Mouse (Mus musculus) gastrocnemius, postnatal 10 days (tissue): Measurements from ENCODE around the gene Mmachc. TPM values are rescaled to one million over a fixed set of nuclear protein-coding genes. Genes with fewer than 3 reads are reported as not detected.

Experiments used
- DNase-seq: peaks from one replicate; pipeline ENCODE4 v3.0.0; 2021; ENCODE audit warnings: mixed read lengths
- long read RNA-seq, 2 experiments: library from polyadenylated mRNA; stranded (forward); transcript quantifications; one replicate each; pipeline ENCODE4 v2.0.0; 2021
- total RNA-seq, 2 experiments: library from RNA; stranded (reverse); gene quantifications; 2 replicates each; pipeline ENCODE4 v1.2.3; 2021

Mmachc gene
- total RNA-seq = 10 to 100 TPM; 23.0 to 25.6 TPM
- long read RNA-seq, experiment 1, transcript Mmachc-201 (4 exons, 2,106 nt) = major isoform, 19 of 22 reads
- long read RNA-seq, experiment 1, partial matches to known transcripts = 0 of 22 reads
- long read RNA-seq, experiment 1, other reads (novel, unspliced or antisense) = 3 of 22 reads
- long read RNA-seq, experiment 2, transcript Mmachc-201 (4 exons, 2,106 nt) = major isoform, 18 of 22 reads
- long read RNA-seq, experiment 2, partial matches to known transcripts = 1 of 22 reads
- long read RNA-seq, experiment 2, other reads (novel, unspliced or antisense) = 3 of 22 reads

DNA sequence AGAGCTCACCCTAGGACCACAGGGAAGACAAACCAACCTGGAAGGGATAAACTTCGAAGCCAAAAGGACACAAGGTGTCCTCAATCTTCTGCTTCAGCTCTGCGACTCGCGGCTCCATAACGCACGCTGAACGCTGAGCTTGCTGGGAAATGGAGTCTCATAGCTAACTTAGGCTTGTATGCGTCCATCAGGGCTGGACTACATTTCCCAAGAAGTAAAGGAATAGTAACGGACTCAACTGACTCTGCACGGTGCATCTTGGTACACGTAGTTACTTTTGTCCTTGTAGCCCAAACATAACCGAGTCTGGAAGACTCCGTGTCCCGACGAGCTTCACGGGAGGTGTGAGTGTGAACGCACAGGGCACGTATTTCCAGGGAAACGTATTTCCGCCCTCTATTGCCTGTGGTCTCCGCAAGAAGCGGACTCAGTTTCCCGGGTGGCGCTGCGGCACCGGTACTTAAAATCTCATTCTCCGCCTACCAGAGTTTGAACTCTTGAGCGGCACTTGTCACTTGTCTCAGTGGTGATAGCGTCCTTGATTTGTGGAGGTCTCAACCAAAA lies at the start of gene Mmachc, which contains the start of gene Ccdc163:
Mmachc (minus strand) TSS at position 206 of the 564 bp plus-strand sequence.
Ccdc163 (plus strand) TSS at position 309 of the 564 bp plus-strand sequence.
- DNase-seq = peak; percentile 74

DNA sequence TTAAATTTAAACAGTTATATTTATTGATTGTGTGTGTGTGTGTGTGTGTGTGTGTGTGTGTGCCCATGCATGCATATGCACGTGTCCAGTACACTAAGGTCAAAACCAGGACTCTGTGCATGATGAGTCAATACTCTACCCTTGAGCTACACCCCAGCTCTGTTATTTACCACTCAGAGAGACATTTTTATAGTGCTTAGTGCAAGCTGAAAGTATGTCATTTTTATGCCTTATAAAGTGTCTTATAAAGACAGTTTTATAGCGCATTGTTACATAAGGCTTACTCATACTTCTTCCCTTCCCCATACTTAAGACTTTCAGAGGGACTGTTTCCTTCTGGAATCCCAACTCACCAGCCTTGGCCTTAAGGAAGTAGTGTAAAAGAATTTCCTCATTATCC lies 41.5 kb upstream of the Mmachc start:
- DNase-seq = no peak

DNA sequence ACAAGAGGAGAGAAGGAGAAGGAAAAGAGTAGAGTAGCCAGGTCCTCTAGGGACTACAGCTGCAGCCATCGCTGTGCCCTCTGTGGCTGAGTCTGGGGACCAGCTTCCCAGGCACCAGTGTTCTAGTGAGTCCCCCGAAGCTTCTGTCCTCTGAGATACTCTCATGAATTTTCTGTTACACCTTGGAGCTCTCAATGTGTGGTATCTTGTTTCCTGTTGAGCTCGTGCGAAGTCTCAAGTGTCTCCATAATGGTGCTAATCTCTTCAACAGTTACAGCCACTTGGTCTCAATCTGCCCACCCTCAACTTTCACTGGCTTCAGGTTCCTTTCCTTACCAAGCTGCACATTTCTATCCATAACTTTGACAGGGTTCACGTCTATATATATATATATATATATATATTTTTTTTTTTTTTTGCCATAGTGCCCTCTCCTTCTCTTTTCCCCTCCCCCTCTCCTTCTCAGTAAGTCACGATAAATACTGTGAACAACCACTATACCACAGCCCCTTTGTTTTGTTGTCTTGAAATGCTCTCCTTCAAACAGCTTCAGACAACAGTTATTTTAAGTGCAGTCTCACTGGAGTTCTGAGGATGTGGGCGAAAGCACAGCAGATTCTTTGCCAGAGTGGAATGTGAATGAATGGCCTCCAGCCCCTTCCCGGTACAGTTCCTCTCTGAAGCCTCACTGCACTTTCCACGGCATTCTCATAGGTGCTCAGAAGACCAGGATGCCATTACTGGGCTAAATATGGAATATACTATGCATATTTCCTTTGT lies 31.0 kb upstream of the Mmachc start:
- DNase-seq = no peak

DNA sequence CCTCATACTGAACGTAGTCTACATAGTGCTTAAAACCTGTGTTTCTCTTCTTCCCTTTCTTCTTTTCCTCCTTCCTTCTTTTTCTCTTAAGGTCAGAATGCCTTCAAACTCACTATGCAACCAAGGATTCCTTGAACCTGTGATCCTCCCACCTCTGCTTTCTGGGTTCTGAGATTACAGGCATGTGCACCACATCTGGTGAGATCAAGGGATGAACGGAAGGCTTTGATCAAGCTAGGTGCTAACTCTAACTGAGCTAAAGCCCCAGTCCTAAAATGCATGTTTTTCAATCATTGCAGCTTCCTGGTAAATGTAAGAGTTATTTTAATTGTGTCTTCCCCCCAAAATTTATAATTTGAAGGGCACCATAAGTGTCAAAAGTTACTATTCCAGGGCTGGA lies 26.8 kb upstream of the Mmachc start:
- DNase-seq = no peak

DNA sequence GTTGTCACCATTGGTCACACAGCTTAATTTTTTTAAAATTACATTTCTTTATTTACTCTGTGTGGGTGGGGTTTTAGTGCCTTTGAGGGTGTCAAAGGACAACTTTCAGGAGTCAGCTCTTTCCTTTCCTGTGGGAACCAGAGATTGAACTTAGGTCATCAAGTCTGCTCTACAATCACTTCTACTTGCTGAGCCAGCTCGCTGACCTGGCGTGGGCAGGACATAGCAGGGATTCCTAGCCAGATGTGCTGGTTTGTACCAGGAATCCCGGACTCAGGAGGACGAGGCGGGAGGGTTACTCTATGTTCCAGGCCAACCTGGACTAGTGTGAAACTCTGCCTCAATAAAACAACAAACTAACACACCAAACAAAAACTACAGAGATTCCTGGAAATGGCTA lies 24.1 kb upstream of the Mmachc start:
- DNase-seq = no peak

DNA sequence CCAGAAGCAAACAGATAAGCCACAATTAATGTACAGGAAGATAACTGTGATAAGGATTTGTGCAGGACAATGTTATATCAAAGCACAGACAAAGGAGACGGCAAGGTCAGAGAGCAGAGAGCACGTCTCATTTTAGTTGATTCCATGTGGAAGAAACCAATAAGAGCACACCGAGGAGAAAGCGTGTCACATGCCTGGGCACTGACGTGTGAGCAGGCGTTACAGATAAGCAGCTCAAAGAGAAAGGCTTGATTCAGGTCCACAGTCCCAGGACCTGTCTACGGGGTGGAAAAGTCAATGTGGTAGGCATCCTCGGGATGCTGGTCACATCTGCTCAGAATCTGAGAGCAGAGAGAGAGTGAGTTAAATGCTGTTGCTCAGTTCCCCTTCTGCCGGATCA lies 22.9 kb upstream of the Mmachc start:
- no peak for DNase-seq

DNA sequence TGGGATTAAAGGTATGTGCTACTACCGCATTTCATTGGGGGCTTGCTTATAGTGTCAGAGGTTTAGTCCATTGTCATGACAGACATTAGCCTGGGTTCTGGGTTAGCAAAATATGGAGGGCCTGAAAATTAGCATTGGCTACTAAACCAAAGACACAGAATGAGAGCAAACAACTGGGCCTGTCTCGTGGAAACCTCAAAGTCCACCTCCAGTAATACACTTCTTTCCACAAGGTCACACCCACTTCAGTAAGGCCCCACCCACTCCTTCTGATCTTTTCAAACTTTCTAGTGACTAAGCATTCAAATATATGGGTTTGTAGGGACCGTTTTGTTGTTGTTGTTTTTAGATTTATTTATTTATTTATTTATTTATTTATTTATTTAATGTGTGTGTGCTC lies 21.3 kb upstream of the Mmachc start:
- no peak for DNase-seq

DNA sequence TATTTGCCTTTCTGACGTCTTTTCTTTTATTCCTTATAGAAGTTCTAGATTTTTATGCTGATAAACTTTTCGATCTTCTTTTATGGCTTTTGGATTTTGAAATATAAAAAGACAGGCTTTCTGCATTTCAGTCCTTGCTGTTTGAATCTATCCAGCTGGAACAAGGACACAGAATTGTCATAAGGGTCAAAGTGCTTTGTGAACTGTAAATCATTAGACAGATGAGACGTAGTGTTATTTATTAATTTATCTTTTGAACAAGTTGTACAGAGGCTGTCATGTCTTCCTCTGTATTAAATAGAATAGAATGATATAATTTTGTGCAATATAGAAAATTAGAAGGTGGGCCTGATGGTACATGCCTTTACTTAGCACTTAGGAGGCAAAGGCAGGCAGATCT lies 19.2 kb upstream of the Mmachc start:
- no peak for DNase-seq

DNA sequence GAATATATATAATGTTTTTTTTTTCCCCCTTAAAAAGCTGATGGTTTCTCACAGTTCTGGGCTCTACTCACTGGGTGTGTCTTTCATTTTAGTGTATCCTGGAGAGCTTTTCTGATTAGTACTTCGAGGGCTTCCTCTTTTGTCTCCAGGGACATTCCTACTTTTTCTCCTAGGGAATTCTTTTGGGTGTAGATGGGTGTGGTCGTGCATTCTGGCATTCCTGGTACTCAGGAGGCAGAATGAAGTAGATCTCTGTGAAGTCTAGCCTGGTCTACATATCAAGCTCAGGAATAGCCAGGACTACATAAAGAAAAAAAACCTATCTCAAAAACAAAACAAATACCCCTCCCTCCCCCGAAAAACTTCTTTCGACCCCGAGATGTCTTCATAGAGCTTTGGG lies 17.2 kb upstream of the Mmachc start:
- DNase-seq = no peak

DNA sequence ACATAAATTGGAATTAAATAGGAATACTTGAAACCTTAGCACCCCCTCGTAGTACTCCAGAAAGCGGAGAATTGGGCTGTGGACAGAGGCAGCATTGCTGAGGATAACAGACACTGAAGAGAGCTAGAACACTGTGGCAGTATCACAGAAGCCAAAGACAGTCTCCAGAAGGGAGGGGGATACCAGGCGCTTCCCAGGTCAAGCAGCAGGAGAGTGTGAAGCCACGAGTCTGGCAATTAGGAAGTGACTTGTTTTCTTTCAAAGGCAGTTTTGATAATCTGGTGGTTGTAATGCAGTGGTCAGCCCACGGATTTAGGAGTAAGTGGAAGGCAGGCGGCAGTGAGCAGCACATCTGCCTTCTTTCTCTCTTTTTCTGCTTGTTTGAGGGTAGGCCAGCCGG lies 14.0 kb upstream of the Mmachc start:
- DNase-seq = no peak

DNA sequence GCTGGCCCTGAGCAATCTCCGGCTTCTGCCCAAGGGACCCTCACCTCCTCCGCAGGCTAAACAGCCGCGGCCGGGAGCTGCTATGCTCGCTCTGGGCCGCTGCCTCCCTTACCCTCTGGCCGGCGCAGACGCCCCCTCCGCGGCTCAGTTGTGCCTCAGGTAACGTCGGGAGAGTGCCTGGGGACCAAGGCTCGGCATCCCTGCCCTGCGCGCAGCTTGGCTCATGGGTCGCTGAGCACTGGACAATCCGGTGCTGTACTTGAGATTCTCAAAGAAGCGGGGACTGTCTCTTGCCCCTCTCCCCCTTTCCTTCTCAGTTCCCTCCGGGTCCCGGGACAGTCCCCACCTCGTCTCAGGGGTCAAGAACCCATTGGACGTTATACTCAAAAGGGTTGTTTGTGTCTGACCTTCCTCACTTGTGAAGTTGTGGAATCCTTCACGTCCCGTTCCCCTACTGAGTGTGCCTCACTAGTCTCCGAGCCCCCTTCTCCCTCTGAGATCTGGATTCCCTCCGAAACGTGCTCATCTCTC lies 13.0 kb upstream of the Mmachc start:
- DNase-seq = no peak

DNA sequence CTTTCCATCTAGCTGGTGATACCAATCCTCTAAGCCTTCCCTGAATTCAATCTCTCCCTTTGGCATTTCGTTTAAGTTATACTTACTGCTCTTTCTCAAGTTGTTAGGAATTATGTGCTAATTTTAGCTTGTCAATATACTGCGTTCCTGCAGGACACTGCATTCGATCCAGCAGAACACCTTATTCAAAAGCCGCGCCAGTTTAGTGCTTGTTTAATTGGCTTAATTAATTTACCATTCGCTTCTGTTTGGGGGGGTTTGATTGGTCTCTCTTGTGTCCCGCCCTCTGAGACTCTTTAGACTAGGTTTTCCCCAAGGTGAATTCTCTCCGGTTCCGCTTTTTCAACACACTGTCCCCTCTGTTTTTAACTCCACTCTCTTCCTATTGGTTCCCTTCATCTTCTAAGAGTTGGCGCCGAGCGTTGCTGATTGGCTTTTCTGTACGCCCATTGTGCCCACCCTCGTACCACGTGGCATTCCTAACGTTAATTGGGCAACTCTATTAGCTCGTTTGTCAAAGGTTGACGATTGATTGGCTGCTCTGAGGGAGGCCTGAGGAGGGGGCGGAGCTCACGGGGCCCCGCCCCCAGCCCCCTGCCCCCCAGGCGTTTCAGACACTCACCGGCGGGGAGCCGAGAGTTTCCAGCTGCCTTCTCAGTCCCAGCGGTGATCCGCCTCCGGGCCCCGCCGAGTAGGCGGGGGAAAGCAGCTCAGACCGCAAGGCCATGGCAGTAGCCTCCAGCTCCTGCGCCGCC lies 12.3 kb upstream of the Mmachc start, which contains the start of gene Tesk2:
Tesk2 (plus strand) TSS at position 606 of the 755 bp plus-strand sequence.
- peak; percentile 79 for DNase-seq

DNA sequence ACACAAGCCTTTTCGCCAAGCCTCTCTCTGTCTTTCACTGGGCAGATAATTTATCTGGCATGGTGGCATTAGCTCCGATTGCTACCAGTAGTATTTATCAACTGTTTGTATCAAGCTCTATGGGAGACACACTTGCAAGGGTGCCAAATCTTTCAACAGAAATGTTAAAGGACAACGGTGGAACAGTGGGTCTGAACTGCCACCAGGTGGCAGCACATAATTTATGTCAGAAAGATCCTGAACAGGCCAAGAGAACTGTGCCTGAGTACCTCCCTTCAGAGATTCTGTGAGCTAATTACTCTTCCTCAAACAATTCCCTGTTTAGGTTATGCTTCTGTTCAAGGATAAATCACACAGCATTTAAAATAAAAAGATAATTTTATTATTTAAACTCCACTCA lies 11.2 kb upstream of the Mmachc start:
- peak; percentile 59 for DNase-seq

DNA sequence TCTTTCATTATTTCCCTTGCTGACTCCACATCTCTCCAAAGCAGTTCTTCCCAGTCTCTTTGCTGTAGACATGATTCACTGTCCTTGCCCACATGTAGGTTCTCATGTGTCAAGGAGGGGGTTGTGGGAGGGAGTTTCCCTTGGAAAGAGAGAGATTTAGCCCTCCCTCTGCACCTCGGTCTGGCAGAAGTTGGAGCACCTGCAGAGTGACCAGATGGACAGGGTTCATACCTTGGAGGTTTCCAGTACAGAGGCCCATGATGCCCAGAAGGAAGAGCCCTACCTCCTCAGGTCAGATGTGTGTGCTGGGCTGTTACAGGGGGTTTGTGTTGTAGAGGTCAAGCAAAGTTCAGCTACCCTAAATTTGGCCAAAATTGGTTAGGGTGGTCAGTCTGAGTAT lies 4.3 kb upstream of the Mmachc start:
- DNase-seq = no peak

DNA sequence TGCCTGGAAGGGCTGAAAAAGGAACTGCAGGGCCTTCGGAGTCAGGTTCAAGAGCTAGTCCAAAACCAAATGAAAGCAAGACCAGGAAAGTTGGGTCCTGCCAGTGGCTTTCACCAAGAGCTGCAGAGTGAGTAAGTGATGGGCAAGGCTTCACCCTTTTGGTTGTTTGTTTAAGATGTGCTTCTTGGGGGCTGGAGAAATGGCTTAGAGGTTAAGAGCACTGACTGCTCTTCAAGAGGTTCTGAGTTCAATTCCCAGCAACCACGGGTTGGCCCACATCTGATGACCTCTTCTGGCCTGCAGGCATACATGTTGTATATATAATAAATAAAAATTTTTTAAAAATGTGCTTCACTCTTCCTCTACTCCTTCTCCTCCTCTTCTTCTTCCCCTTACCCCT lies 1.9 kb upstream of the Mmachc start:
- no peak for DNase-seq

DNA sequence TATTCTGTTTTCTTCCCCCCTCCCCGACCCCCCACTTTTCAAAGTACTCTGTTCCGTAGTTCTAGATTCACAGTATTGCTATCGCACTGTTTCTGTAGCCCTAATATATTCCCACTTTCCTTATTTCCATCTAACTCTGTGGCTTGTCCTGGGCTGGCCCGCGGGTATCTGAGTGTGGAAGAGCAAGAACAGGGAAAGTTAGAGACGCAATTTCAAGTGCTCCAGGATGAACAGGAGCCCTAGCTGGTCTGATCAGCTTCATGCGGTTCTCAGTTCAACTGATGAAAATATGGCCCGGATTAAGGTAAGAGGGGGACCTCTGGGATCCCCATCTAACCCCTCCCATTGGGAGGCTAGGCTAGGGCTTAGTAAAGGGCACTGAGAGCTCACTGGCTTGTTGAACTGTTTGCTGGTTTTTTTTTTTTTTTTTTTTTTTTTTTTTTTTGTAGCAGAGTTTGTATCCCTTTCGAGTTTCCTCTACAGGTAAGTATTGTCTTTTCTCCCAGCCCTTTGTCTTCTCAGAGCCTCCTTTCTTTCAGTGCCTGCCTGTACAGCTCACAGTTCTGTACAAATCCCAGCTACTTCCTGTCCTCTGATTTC lies 685 bp upstream of the Mmachc start:
- DNase-seq = no peak

DNA sequence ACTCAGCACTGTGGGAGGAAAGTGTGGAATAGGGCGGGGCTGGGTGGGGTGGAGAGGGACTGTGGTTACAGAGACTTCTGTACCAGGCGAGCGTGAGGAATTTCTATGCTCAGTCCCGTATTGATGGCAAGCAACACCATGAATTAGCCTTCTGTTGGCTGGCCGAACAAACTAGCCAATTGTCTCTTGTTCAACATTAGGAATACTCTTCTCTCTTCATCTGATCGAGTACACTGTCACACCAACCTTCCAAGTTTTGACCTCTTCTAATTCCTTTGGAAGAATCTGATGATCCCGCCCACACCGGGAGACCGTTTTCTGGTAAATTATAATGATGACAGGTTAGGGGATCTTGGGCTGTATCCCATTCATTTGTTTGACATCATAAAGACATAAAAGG lies 540 bp downstream of the Mmachc start:
- DNase-seq = no peak

DNA sequence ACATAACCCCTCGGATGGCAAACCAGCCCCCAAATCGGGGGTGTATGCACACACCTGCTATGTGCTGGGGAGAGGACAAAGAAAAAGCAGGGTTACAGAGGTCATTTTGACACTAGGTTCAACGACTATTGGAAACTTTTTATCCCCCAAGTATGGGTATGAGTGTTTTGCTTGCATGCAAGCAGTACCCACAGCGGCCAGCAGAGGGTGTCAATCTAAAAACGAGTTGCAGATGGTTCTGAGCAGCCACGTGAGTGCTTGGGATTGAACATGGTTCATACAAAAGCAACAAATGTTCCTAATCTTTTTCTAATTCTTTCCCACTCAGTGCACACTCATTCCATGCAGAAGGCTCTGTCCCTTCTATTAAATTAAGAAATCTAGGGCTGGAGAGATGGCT lies 4.4 kb downstream of the Mmachc start:
- DNase-seq = peak; percentile 81

DNA sequence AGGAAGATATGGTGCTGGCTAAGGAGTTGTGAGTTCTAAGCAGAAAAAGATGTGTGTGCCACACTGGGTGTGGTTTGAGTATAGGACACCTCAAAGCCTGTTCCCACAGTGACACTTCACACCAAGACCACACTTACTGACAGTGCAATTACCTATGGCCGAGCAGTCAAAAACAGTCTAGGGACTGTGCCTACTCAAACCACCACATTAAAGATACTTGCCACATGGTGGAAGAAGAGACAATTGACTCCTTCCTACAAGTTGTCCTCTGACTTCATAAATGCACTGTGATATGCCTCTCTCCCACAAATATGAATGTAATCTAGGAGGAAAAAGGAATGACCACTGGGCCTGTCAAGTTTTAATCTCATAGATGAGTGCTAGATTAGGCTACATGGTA lies 7.2 kb downstream of the Mmachc start:
- no peak for DNase-seq

DNA sequence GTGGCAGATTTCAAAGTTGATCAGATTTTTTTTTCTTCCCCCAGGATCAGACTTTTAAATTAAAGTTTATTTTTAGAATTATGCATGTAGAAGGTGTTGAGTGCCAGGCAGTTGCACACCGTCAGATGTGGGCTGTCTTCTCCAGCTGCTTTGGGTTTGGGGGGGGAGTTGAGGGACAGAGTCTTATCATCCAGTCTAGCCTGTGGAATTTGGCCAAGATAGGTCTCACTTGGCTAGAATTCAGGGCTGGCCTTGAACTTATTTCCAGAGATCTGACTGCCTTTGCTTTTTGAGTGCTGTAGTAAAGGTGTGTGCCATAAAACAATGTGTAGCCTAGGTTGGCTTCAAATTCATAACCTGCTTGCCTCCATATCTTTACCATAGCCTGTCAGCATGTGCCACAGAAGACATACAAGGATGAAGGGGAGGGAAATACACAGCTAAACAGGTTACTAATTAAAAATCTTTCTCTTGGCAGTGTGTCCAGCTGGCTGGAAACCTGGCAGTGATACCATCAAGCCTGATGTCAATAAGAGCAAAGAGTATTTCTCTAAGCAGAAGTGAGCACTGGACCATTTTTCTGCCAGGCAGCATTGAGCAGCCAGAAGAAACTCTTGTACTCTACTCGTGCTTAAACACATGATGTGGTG lies 9.4 kb downstream of the Mmachc start:
- no peak for DNase-seq

DNA sequence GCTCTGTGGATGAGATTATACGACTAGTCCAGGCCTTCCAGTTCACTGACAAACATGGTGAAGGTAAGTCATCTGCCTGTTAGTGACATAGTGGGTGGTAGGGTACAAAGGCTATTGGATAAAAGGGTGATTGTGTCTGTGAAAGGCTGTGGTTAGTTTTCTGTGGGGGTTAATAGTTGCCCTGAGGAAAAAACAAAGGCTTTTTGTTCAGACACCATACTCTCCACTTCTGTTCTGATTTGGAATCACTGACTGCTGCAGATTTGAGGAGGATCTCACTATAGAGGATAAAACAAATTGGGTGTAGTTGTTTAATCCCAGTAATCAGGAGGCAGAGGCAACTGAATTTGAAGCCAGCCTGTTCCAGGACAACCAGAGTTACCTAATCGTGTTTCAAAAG lies 14.4 kb downstream of the Mmachc start:
- no peak for DNase-seq
